Mouse (Mus musculus): Measurements from ENCODE around the gene Echs1. TPM values are rescaled to one million over a fixed set of nuclear protein-coding genes. Genes with fewer than 3 reads are reported as not detected.

The Echs1 gene
- total RNA-seq, 2 experiments from 2014 or later = 298 to 315 TPM

- intact Hi-C loops (cut with DNase I) = no loop called here
- DNase-seq = no peak
These were observed 5.1 kb upstream of the Echs1 start for GRCm38 (mm10) chr7:140121338-140121910.

GRCm38 (mm10) chr7:140120484-140120883 is 4.2 kb upstream of the Echs1 start:
- intact Hi-C loops (cut with DNase I) = no loop called here

GRCm38 (mm10) chr7:140115583-140116328 is 520 bp downstream of the Echs1 start, which contains the start of gene Paox:
TSS of gene Paox (plus strand) at chr7:140115799.
- intact Hi-C loops (cut with DNase I) = no loop called here
- DNase-seq = peak; percentile 47 to 63

More at GRCm38 (mm10) chr7:140120484-140120883, 4.2 kb upstream of the Echs1 start:
- DNase-seq = no peak

- intact Hi-C loops (cut with DNase I) = no loop called here
- DNase-seq = no peak
These were observed 4.3 kb downstream of the Echs1 start for GRCm38 (mm10) chr7:140111943-140112342.

- DNase-seq = no peak
- intact Hi-C loops (cut with DNase I) = no loop called here
These were observed 12.3 kb downstream of the Echs1 start for GRCm38 (mm10) chr7:140104009-140104408.

GRCm38 (mm10) chr7:140101993-140102860 is 14.0 kb downstream of the Echs1 start, which contains the start of gene Fuom:
TSS of gene Fuom (minus strand) at chr7:140102441.
- intact Hi-C loops (cut with DNase I) = no loop called here
- DNase-seq = peak; percentile 86 to 90

- DNase-seq = no peak
- intact Hi-C loops (cut with DNase I) = no loop called here
These were observed 14.8 kb downstream of the Echs1 start for GRCm38 (mm10) chr7:140101498-140101897.

GRCm38 (mm10) chr7:140098466-140098865 is 17.8 kb downstream of the Echs1 start:
- no peak for DNase-seq
- intact Hi-C loops (cut with DNase I) = no loop called here

GRCm38 (mm10) chr7:140096055-140096454 is 20.2 kb downstream of the Echs1 start:
- intact Hi-C loops (cut with DNase I) = no loop called here
- no peak for DNase-seq

- intact Hi-C loops (cut with DNase I) = no loop called here
- no peak for DNase-seq
These were observed 20.7 kb downstream of the Echs1 start for GRCm38 (mm10) chr7:140095556-140095955.

- intact Hi-C loops (cut with DNase I) = no loop called here
- no peak for DNase-seq
These were observed 21.3 kb downstream of the Echs1 start for GRCm38 (mm10) chr7:140094954-140095353.

GRCm38 (mm10) chr7:140092924-140093528 is 23.2 kb downstream of the Echs1 start, which contains the start of gene Prap1:
TSS of gene Prap1 (plus strand) at chr7:140093395.
- DNase-seq = no peak
- intact Hi-C loops (cut with DNase I) = no loop called here

- intact Hi-C loops (cut with DNase I) = no loop called here
- DNase-seq = no peak
These were observed 25.7 kb downstream of the Echs1 start for GRCm38 (mm10) chr7:140090601-140091000.

GRCm38 (mm10) chr7:140082242-140082678 is 34.0 kb downstream of the Echs1 start, which contains the start of gene Caly:
TSS of gene Caly (minus strand) at chr7:140082548.
- intact Hi-C loops (cut with DNase I) = loop anchor here (5.0 kb wide), 1 partner anchor 745 kb away; no protein-coding TSS in a partner anchor
- peak in 1 of 2 experiments; percentile 31 for DNase-seq

GRCm38 (mm10) chr7:140081408-140082241 is 34.7 kb downstream of the Echs1 start:
- intact Hi-C loops (cut with DNase I) = loop anchor here (5.0 kb wide), 1 partner anchor 746 kb away; no protein-coding TSS in a partner anchor
- DNase-seq = no peak

- peak; percentile 67 to 73 for DNase-seq
- intact Hi-C loops (cut with DNase I) = loop anchor here (5.0 kb wide), 1 partner anchor 747 kb away; no protein-coding TSS in a partner anchor
These were observed 35.6 kb downstream of the Echs1 start for GRCm38 (mm10) chr7:140080503-140081156.

- intact Hi-C loops (cut with DNase I) = loop anchor here (1.0 kb wide), 1 partner anchor 63 kb away; no protein-coding TSS in a partner anchor
- peak; percentile 75 to 79 for DNase-seq
These were observed 37.6 kb downstream of the Echs1 start for GRCm38 (mm10) chr7:140078711-140079110.

- intact Hi-C loops (cut with DNase I) = loop anchor here (1.0 kb wide), 1 partner anchor 64 kb away; no protein-coding TSS in a partner anchor
These were observed 38.6 kb downstream of the Echs1 start for GRCm38 (mm10) chr7:140077698-140078097.

More at GRCm38 (mm10) chr7:140077698-140078097, 38.6 kb downstream of the Echs1 start:
- no peak for DNase-seq
